Mouse (Mus musculus) myocyte (in vitro differentiated cells): ENCODE measurements around the gene Vmn1r208.
"Not testable (repeated sequence)": the region's sequence is repeated elsewhere in the genome, so short reads cannot be mapped to it uniquely, and the experiment has no call there.

Source experiments
- MAX ChIP-seq: IDR thresholded peaks from one replicate; pipeline ENCODE4 v1.6.1; 2011; ENCODE audit warnings: low read depth, mild to moderate bottlenecking, control low read depth
- POLR2A ChIP-seq: IDR thresholded peaks from one replicate; pipeline ENCODE4 v1.6.1; 2011; ENCODE audit warnings: low read depth, mild to moderate bottlenecking, control low read depth, moderate library complexity; ENCODE audit not compliant: insufficient read length
- POLR2AphosphoS2 ChIP-seq: IDR thresholded peaks from one replicate; pipeline ENCODE4 v1.6.1; 2011; ENCODE audit warnings: low read depth, control low read depth; ENCODE audit not compliant: insufficient read length

- not testable (repeated sequence) for TF ChIP-seq POLR2A, MAX, POLR2AphosphoS2
Measured at GRCm38 (mm10) chr13:22788096-22788495, 10.9 kb upstream of the Vmn1r208 start.
